Mouse (Mus musculus): ENCODE measurements around the gene Rps27l.
"Not testable (repeated sequence)": the region's sequence is repeated elsewhere in the genome, so short reads cannot be mapped to it uniquely, and the experiment has no call there.

The Rps27l gene

GRCm38 (mm10) chr9:66945647-66946641 lies at the start of gene Rps27l:
Rps27l (plus strand) TSS chr9:66946086.
- peak; percentile 96 for DNase-seq (ENCODE audit: low spot score)

GRCm38 (mm10) chr9:66896951-66897350 lies 48.9 kb upstream of the Rps27l start:
- DNase-seq (ENCODE audit: low spot score): no peak

- no peak for DNase-seq (ENCODE audit: low spot score)
These were observed 48.0 kb upstream of the Rps27l start for GRCm38 (mm10) chr9:66897851-66898250.

GRCm38 (mm10) chr9:66899072-66899471 lies 46.8 kb upstream of the Rps27l start:
- DNase-seq (ENCODE audit: low spot score): no peak

GRCm38 (mm10) chr9:66899526-66899925 lies 46.4 kb upstream of the Rps27l start:
- no peak for DNase-seq (ENCODE audit: low spot score)

- DNase-seq (ENCODE audit: low spot score): no peak
These were observed 39.9 kb upstream of the Rps27l start for GRCm38 (mm10) chr9:66905990-66906389.

GRCm38 (mm10) chr9:66907126-66907525 lies 38.8 kb upstream of the Rps27l start:
- no peak for DNase-seq (ENCODE audit: low spot score)

- no peak for DNase-seq (ENCODE audit: low spot score)
These were observed 38.0 kb upstream of the Rps27l start for GRCm38 (mm10) chr9:66907746-66908397.

GRCm38 (mm10) chr9:66909922-66910321 lies 36.0 kb upstream of the Rps27l start:
- DNase-seq (ENCODE audit: low spot score): no peak

GRCm38 (mm10) chr9:66910677-66911076 lies 35.2 kb upstream of the Rps27l start:
- DNase-seq (ENCODE audit: low spot score): no peak

GRCm38 (mm10) chr9:66912304-66912703 lies 33.6 kb upstream of the Rps27l start:
- DNase-seq (ENCODE audit: low spot score): no peak

GRCm38 (mm10) chr9:66913254-66913934 lies 32.5 kb upstream of the Rps27l start:
- not testable (repeated sequence) for DNase-seq (ENCODE audit: low spot score)

GRCm38 (mm10) chr9:66914540-66914939 lies 31.3 kb upstream of the Rps27l start:
- no peak for DNase-seq (ENCODE audit: low spot score)

GRCm38 (mm10) chr9:66915401-66915800 lies 30.5 kb upstream of the Rps27l start:
- DNase-seq (ENCODE audit: low spot score): no peak

GRCm38 (mm10) chr9:66915869-66916785 lies 29.8 kb upstream of the Rps27l start:
- no peak for DNase-seq (ENCODE audit: low spot score)

- DNase-seq (ENCODE audit: low spot score): no peak
These were observed 28.5 kb upstream of the Rps27l start for GRCm38 (mm10) chr9:66917216-66917891.

GRCm38 (mm10) chr9:66917892-66918255 lies 28.0 kb upstream of the Rps27l start:
- DNase-seq (ENCODE audit: low spot score): no peak

- peak; percentile 58 for DNase-seq (ENCODE audit: low spot score)
These were observed 27.1 kb upstream of the Rps27l start for GRCm38 (mm10) chr9:66918672-66919330.

- DNase-seq (ENCODE audit: low spot score): peak; percentile 99
These were observed 26.4 kb upstream of the Rps27l start, which contains the start of gene Rab8b for GRCm38 (mm10) chr9:66919382-66919971. Rab8b (minus strand) TSS chr9:66919687.

GRCm38 (mm10) chr9:66919981-66920380 lies 25.9 kb upstream of the Rps27l start:
- DNase-seq (ENCODE audit: low spot score): no peak
